Mouse (Mus musculus): ENCODE measurements around the gene Akr1c18.

- TF ChIP-seq POLR2A (IDR thresholded peaks at IDR 0.05; ENCODE audit: low read depth, low read length) (no peak), CTCF (conservative IDR thresholded peaks at IDR 0.05; ENCODE audit: insufficient read depth, insufficient read length, low read depth, low read length) (no peak)
Observed at GRCm38 (mm10) chr13:4150518-4150917, at the start of gene Akr1c18.

Measured in kidney, adult 2 months (tissue).